Mouse (Mus musculus) spleen, adult 12 weeks (tissue): ENCODE data around the gene Kank3.

Experiments used
- DNase-seq: peaks from one replicate; pipeline ENCODE4 v3.0.0; 2022; ENCODE audit warnings: low spot score

Gene Kank3

DNA sequence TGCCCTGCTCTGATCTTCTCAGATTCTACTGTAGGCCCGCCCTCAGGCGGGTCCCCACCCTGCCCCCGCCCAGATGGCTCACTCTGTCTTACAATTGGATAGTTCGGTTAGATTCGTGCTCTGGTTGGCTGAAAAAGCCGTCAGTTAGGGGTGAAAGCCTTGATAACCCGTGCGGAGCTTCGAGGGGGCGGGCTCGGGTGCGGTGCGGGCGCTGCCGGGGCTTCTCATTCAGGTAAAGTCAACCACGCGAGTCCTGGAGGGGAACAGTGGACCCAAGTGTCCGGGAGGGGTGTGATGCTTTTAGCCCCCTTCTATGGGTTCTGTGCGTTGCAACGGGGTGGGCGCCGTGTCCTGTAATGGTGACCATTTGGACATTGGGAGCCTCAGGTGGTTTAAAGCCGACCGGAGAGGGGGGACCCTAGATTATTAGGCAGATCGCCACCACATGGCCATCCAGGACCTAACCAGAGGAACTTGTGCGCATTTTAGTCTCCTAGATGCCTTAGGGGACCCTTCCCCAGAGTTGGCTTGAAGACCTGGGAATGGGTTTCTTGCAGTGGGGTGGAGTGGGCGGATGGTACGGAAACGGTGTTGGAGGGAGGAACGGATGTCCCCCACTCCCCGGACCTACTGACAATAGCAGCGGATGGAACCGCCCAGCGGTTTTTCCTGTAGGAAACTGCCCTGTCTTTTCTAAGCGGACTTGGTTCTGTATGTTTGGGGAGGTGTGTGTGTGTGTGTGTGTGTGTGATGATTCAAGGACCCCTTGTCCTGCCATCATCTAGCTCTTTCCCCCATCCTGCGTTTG, at the start of gene Kank3:
Kank3 (plus strand) TSS at position 186 of the 808 bp plus-strand sequence.
- peak; percentile 68 for DNase-seq

DNA sequence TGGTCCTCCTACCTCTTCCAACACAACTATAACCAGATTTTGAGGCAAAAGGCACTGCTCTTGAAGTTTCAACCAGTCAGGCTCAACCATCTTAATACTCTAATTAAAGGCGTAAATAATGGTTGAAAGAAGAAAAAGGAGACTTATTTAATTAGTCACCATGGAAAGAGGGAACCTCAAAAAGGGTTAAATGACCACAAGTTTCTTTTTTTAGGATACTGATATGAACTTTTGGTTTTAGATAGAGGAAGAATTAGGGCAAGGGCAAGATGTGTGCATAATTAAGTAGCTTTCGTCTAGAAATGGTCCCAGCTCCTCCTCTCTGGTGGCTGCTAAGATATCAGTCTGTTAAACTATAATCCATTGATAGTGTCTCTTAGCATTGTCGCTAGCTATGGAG, 43.9 kb upstream of the Kank3 start:
- no peak for DNase-seq

DNA sequence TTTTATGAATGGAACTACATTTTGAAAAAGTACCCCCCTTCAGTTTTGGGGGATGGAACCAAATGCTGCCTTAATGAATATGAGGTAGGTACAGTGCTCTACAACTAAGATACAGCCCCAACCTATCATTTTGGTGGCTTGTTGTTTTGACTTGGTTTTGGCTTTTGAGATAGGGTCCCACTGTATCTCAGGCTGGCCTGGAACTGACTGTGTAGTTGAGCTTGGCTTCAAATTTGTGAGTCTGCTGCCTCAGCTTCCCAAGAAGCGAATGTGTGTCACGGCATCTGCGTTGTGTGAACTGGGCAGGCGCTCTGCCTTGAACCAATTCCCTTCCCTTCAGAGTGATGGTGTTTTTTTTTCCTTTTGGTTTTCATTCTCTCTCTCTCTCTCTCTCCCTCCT, 38.7 kb upstream of the Kank3 start:
- DNase-seq = no peak

DNA sequence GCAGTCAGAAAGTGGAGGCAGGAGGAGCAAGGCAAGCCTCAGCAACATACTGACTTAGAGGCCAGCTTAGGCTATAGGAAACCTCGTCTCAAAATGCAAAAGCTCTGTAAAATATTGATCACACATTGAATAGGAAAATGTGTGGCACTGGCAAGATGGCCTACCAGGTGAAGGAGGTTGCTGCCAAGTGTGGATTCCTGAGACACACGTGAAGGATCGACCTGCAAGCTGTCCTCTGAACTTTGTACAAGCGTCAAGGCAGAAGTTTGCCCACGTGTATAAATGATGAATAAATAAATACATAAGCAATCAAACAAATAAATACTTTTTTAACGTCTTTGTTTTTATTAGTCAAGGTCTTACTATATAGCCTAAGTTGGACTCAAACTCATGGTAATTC, 36.9 kb upstream of the Kank3 start:
- DNase-seq = no peak

DNA sequence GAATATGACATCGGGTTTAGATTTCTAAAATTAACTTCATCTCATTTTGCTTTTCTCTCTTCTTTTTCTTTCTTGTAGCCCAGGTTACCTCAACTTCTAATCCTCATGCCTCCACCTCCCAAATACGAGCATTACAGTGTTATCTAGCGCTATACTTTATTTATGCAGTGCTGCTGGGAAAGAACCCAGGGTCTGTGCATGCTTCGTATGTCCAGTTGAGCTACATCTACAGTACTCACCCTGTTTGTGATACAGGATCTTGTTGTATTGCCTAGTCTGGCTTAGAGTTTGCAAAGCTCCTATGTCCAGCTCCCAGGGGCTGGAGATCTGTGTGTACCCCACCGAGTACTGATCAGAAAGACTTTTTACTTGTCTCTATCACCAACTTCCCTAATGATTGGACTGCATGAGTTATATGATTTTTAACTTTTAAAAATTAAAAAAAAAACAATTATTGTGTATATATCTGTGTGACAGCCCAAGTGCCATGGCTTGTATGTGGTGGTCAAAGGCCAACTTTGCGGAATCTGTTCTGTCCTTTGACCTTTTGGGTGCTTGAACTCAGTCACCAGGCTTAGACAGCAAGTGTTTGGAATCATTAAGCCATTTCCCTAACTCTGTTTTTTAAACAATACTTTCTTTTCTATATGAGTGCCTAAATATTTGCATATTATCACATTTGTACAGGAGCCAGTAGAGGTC, 36.3 kb upstream of the Kank3 start:
- no peak for DNase-seq

DNA sequence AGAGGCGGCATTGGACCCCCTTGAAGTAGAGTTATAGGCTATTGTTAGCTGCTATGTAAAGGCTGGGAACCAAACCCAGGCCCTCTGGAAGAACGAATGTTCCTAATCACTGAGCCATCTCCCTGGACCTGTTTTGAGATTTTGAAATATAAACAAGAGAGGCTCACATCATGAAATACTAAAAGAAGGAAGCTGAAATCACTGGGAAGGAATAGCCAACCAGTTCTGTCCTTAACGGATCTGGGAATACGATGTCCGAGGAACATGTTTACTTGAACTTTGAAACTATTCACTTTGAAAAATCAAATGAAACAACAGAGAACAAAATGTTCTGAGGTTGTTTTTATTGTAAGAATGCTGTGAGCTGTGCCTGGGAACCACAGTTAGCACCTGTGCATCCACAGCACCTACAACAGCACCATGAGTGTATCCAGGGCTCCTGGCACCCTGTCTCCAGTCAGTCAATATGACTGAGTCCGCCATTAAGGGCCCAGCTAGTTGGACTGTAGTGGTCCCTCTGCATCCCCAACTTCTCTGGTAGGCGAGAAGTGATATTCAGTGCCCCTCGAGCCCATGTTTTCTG, 35.7 kb upstream of the Kank3 start:
- no peak for DNase-seq

DNA sequence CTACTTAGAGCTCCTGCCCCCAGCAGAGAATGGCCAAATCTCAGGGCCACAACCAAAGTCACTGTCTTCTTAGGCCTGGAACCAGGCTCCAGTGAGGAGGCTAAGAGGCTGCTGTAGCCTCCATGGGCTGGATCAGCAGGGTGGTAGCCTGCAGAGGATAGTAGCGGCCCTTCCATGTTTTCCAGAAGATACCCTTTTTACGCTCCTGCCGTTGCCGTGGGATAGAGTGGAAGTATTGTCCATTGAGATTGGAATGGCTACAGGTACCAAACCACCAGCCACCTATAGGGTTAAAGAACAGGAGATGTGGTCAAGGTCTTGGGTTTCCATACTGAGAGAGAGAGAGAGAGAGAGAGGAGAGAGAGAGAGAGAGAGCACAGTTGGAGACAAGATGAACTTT, 35.0 kb upstream of the Kank3 start:
- DNase-seq = no peak

DNA sequence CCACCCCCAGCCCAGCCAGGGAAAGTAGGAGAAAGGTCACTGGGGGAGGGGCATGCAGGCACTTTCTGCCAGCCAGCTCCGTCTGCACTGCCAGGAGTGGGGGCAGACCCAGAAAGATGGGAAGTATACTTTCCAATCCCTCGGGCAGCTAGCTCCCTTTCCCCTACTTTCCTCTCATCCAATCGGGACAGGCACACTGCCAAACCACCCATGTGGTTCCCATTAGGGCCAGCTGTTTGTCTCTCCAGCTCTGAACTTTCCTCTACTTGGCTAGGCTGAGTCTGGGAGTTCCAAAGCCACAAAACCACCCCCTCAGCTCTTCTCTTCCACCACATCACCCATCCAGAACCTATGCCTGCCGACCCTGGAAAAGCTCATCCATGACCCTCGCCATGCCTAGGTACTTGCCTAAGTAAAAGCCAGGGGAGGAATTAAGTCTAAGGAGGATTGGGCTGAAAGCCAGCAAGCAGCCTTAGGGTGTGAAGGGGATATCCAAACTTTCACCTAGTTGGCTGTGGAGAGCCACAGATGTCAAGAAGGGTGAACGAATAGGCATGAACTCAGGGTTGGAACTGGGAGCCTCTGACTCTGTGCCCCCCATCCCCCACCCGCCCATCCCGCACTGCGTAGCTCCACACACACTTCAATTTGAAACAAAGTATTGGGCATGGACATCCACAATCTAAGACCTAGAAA, 30.9 kb upstream of the Kank3 start:
- no peak for DNase-seq

DNA sequence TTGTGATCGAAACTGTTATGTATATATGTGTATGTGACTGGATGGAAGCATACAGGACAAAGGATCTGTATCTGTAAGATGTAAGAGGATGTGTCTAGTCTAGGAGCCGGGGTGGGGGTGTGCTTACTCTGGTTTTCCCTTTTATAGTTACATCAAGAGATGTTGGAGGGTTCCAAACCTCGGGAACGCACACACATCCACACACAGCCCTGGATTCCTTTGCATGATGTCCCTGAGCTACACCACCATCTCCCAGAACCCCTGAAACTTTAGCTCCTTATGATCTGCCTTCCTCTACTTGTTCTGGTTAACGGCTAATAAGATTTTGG, 30.4 kb upstream of the Kank3 start:
- DNase-seq = no peak

DNA sequence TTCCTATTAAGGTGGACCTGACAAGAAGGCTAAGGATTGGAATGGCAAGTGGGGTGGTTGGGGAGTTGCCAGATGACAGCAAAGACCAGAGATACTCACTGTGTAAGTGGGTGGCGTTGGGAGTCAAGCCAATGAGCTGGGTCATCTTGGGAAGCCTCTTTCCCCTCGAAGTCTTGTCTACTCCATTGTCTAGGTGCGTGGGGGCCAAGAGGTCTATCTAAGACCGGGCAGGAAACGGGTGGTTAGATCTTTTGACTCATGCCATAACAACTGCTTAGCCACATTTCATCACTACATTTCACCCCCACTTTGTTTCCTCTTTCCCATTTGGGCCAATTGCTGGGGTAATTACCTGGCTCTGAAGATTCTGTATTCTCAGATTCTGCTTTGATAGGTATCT, 29.9 kb upstream of the Kank3 start:
- DNase-seq = no peak

DNA sequence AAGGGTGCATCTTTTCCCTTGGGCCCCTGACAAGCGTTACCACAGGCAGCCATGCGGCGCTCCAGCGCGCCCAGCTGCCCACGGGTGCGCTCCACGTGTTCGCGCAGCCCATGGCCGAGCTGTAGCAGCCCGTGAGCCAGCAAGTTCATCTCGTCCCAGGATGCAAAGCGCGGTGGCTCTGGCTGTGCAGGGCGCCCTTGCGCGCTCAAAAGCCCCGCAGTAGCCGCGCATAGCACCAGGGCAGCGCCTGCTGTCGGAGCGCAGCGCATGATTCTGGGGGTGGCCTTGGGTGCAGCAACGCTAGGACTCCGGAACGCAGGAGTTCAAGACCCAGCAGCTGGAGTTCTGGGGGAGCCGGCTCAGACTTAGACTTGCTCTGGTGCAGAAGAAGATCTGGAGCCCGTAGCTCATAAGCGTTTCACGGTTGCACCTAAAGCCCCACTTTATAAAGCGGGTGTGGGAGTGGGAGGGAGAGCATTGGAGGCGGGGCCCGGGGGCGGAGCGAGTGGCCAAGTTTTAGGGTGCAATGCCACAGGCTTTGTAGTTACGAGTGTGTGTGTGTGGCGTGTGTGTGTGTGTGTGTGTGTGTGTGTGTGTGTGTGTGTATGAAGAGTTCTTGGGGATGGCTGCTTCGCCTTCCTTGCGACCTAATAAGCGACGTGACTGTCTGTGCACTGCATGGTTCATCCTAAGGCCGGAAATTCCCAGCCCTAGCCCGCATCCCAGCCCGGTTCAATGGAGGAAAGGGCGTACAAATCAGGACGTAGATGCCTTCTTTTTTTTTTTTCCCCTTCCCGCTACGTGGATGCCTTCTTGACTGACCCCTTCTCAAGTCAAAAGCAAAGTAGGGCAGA, 29.0 kb upstream of the Kank3 start, which contains the start of gene Angptl4:
Angptl4 (minus strand) TSS at position 707 of the 854 bp plus-strand sequence.
- DNase-seq = peak; percentile 34

DNA sequence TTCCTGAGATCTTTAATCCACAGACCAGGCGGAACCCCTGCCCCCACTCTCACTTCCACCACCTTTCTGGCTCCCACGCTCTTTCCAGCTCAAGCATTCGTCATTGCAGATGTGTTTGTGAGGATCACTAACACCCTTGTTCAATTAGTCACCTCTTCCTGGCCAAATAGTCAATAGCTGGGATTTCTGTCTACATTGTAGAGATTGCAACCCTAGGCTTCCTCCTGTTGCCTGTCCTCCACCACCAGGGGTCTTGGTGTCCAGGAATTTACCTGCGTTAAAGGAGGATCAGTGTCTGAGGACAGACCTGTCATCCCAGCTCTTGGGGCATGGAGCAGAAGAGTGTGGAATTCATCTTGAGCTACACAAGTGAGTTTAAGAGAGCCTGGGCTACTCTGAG, 28.3 kb upstream of the Kank3 start:
- no peak for DNase-seq

DNA sequence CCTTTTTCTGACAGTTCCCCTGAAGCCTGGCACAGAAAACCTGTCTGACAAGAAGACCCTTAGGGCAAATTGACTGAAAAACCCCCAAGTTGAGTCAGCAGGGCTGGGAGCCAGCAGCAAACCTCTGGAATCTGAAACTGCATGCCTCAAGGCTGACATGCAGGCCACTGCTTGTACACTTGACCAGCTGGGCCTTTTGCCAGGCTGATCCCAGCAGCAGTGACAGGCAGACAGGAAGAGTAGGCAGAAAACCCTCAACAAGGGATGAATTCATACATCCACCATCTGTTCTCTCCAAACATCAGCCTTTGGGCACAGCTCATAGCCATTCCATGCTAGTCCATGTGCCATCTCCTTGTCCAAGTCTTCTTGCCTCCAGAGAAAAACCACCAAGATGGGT, 26.9 kb upstream of the Kank3 start:
- no peak for DNase-seq

DNA sequence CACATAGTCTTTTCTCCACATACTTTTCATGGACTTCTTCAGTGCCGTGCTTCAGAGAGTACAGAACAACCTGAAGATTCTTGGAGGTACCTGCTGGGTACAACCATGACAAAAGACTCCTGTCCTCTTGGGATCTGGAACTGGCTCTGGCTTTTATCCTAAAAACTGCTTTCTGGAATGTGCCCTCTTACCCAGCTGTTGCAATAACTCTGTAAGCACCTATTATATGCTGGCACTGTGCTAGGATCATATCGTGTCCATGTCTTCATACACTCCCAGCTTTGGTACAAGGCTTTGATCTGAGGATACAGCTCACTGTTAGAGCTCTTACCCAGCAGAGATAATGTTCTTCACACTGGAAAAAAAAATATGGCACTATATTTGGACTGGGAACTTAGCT, 25.4 kb upstream of the Kank3 start:
- DNase-seq = no peak

DNA sequence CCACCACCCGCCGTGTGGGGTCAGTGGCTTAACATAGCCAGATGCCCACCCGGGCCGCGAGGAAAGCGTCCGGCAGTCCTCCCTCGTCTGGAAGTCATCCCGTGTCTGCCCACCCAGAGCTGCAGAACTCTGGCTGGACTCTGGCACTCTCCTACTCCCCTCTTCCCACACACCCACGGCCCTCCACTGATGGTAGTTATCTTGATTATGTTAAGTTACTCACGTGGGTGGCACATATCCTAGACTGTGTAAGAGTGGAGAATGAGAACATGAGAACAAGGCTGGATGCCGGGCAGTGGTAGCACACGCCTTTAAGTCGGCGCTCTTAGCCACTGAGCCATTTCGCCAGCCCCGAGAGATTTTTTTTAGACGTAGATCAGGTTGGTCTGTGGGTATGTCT, 23.9 kb upstream of the Kank3 start:
- no peak for DNase-seq

DNA sequence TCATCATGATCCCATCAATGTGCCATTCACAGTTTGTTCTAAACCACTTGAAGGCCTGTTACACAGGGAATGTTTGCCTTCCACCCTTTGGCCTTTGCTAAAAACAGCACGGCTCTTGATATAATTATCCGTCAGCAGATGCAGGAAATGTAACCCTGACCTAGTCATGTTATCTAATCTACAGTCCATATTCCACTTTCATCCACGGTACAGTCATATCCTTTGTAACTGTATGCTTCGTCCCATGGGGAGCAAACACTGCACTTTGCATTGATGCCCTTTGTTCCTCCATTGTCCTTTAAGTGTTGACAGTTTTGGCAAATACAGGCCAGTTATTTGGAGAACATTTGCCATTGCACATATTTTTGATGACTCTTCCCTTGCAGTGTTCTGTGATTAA, 21.6 kb upstream of the Kank3 start:
- no peak for DNase-seq

DNA sequence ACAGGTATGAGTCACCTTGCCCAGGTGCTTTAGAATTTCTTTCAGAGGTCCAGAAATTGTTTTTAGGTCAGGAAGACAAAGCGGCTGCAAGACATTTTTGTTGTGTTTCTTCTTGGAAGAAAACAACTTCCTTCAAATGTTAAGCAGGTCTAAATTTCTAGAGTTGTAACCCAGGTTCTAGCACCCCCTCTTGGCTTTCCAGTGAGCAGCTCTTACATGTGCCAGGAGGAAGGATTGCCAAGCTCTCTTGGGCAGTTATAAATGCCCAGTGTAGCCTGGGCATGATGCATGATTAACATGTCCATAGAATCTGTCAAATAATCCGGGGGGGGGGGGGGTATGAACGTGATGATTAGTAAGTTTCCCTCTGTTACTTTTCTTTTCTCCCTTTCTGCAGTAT, 12.0 kb upstream of the Kank3 start:
- no peak for DNase-seq

DNA sequence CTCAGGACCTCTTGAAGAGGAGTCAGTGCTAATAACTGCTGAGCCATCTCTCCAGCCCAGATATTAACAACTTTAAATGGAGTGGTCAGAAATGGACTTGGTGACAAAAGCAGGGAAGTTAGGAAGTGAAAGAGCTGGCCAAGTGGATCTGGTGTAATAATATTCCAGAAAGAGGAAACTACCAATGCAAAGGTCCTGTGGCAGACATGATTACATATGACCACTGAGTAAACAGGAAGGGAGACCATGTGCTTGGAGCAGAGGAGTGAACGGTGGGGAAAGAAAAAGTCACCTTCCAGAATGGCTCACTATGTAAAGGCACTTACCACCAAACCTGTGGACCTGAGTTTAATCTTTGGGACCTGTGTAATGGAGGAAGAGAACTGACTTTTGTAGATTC, 11.0 kb upstream of the Kank3 start:
- DNase-seq = no peak

DNA sequence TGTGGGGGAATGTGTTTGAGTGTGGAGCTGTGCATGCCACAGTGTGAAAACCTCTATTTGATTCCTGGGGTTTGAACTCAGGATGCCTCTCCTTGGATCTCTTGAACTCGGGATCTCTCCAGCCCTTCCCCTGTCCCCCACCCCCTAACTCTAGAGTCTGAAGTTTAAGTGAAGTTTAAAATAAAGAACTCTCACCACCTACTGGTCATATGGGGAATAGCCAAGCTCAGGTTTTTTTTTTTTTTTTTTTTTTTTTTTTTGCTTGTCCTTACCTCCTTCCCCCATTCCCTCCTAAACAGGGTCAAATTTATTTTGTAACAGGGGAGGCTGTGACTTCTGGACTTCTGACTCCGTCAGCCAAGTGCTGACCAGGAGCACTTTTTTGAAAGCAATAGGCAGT, 8.1 kb upstream of the Kank3 start:
- no peak for DNase-seq

DNA sequence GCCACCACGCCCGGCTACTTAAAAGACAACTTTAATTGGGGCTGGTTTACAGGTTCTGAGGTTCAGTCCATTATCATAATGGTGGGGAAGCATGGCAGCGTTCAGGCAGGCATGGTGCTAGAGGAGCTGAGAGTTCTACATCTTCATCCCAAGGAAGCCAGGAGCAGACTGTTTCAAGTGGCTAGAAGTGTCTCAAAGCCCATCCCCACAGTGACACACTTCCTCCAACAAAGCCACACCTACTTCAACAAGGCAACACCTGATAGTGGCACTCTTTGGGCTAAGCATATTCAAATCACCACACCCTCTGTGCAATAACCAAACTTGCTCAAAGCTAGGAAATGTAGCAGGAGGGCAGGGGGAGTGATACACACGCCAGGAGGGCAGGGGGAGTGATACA, 6.1 kb upstream of the Kank3 start:
- DNase-seq = no peak

DNA sequence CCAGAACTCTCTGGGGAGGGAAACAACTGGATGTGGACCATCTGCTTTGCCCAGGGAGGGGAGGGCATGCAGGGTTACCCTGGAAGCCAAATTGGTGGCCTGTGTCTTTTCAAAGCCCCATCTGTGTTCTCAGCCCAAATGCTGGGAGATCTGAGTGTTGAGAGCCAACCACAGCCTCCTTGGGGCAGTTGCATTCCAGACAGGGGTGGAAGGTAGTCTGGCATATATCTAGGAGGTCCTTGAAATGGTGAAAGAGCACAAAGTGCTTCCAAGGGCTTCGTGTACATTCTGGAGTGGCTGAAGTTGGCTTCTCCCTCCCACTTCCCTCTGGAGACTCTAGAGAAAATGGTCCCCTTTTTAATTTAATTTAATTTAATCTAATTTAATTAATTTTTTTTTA, 5.6 kb upstream of the Kank3 start:
- DNase-seq = no peak
